Mouse (Mus musculus): ENCODE measurements around the gene Gpr162.

DNA sequence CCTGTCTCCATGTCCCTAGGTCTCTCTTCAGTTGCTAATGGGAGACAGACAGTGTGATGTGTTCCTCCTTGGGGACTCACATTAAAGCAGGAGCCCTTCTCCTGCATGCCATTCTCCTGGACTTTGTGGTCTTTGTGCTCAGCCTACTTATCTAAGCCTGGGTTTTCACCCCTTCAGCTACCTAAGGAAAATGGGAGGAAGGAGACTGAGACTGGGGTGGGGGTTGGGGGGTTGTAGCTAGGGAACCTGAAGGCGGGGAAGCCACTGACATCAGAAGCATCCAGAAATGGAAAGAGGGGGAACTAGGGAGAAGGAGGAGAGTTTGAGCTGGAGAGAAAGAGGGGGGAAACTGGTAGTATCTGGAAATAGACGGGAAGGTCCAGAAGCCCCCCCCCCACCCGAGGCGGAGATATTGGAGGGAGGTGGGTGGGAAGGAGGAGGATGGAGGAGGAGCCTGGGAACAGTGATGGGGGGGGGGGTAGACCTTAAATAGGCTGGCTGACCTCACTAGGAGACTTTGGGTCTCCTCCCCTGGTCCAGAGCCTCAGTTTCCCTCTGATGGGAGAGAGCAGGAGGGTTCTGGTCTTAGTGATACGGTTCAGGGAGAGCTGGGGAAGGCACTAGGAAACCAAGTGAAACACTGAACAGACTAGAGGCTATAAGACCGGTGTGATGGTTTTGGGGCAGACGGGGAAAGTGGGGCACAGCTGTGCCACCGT is 1.2 kb downstream of the Gpr162 start:
- no peak for TF ChIP-seq CTCF (IDR thresholded peaks at IDR 0.05; ENCODE audit: control insufficient read depth, insufficient read depth, low read length)
- TF ChIP-seq POLR2A (IDR thresholded peaks at IDR 0.05; ENCODE audit: borderline replicate concordance, control insufficient read depth, low read depth, low read length), result no peak

Measured in bone marrow, adult 2 months (tissue).